Mouse (Mus musculus) cerebellum, adult 11-12 months (tissue): ENCODE measurements around the gene Usp17ld.
"Not testable (repeated sequence)": the region's sequence is repeated elsewhere in the genome, so short reads cannot be mapped to it uniquely, and the experiment has no call there.

ENCODE experiments used
- DNase-seq: peaks from one replicate; pipeline ENCODE4 v3.0.0; 2022

The Usp17ld gene

GRCm38 (mm10) chr7:103252405-103252804 lies at the start of gene Usp17ld:
TSS of gene Usp17ld (minus strand) at chr7:103252505.
- DNase-seq, result not testable (repeated sequence)

GRCm38 (mm10) chr7:103216696-103217095 lies 35.6 kb downstream of the Usp17ld start, which contains the start of gene Olfr594:
TSS of gene Olfr594 (plus strand) at chr7:103216996.
- no peak for DNase-seq

- not testable (repeated sequence) for DNase-seq
These were observed 40.3 kb downstream of the Usp17ld start for GRCm38 (mm10) chr7:103212050-103212449.

GRCm38 (mm10) chr7:103211562-103211961 lies 40.7 kb downstream of the Usp17ld start, which contains the start of gene Olfr593:
TSS of gene Olfr593 (plus strand) at chr7:103211862.
- DNase-seq, result no peak
